Mouse (Mus musculus) left cerebral cortex, adult 2 months (tissue): ENCODE measurements around the gene Rxrb. TPM values are rescaled to one million over a fixed set of nuclear protein-coding genes. Genes with fewer than 3 reads are reported as not detected.

ENCODE experiments used
- DNase-seq, 2 experiments: peaks; one replicate each; pipeline ENCODE4 v3.0.0; 2021 to 2022; ENCODE audit warnings: low spot score in 2 of 2, mixed read lengths in 1 of 2; ENCODE audit errors: extremely low spot score in 1 of 2
- H3K27ac ChIP-seq: fragments of 200-600 bp; 2 replicates; pipeline ENCODE4 v1.8.1; 2022
- H3K4me3 ChIP-seq: fragments of 200-600 bp; 2 replicates; pipeline ENCODE4 v1.8.1; 2022
- CTCF ChIP-seq: fragments of 200-600 bp; IDR thresholded peaks from 2 replicates; pipeline ENCODE4 v1.8.1; 2022; ENCODE audit warnings: antibody characterized with exemption, mild to moderate bottlenecking, moderate library complexity
- intact Hi-C: fragments of 180-260 bp; cut with DNase I; formaldehyde crosslinking; loops from one replicate; pipeline ENCODE4 v1.15.1; 2025
- total RNA-seq, 2 experiments: library from RNA; stranded (reverse); gene quantifications; 2 replicates each; pipeline ENCODE4 v1.2.3; 2021

Rxrb gene
- total RNA-seq, 2 experiments from 2014 or later: 84.7 to 86.2 TPM

DNA sequence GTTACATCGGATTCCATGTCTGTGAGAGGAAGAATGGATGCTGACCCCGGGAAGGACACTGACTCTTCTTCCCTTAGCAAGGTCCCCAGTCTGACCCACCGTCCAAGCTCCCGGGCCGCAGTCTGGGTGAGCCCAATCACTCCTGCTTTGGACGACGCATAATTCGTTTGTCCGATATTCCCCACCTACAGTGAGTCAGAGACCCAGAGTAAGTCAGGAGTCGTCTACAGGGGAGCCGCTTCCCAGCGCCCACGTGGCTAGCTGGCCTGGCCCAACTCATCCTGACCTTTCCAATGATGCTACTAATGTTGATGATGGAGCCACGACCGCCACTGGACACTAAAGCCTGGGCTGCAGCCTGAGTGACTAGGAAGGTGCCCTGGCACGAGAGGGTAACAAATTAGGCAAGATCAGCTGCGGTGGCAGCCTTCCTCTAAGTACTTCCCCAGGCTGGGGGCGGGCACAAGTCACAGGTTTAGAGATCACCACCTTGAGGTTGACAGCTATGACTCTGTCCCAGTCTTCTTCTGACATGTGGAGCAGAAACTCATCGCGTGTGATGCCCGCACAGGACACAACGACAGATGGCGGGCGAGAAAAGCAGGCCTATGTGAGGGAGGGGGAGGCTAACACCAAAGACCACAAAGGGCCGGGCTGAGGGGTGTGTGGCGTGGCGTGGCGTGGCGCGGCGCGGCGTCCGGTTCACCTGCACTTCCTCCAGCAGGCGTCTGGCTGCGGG, 4.5 kb upstream of the Rxrb start:
- no peak for DNase-seq
- peak overlapping the region; percentile 76 for H3K27ac ChIP-seq
- intact Hi-C loops: no loop called here
- no peak for TF ChIP-seq CTCF
- H3K4me3 ChIP-seq: peak overlapping the region; percentile 73

DNA sequence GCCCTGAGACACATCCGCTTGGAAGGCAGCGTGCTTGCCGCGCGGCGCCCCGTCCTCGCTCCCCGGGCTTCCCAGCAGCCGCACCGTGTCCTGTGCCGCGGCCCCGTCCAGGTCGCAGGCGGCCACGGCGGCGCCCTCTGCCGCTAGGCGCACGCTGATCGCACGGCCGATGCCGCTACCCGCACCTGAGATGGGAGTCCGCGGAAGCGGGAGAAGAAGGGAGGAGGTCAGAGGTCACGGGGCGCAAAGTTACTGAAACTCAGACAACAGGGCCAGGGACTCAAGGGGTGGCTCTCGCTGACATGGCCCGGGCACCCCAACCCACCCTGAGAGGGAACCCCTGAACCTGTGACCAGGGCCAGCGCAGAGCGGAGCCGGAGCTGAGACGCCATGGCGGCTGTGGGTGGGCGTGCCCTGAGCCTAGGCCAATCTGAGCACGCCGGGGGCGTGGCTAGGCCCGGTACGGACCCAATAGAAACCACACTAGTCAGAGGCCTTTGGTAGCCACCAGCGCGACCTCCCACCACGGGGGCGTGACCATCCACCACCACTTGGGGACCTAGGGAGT, 3.9 kb upstream of the Rxrb start, which contains the start of gene H2-Ke6:
Gene H2-Ke6, minus strand, starts transcription at position 405 of the 568 bp plus-strand sequence.
- peak; percentile 6 for TF ChIP-seq CTCF
- intact Hi-C loops: no loop called here
- Histone ChIP-seq H3K27ac (peak within 1 kb of the TSS; percentile 76), H3K4me3 (peak within 1 kb of the TSS; percentile 73)
- DNase-seq: peak; percentile 87 to 91

DNA sequence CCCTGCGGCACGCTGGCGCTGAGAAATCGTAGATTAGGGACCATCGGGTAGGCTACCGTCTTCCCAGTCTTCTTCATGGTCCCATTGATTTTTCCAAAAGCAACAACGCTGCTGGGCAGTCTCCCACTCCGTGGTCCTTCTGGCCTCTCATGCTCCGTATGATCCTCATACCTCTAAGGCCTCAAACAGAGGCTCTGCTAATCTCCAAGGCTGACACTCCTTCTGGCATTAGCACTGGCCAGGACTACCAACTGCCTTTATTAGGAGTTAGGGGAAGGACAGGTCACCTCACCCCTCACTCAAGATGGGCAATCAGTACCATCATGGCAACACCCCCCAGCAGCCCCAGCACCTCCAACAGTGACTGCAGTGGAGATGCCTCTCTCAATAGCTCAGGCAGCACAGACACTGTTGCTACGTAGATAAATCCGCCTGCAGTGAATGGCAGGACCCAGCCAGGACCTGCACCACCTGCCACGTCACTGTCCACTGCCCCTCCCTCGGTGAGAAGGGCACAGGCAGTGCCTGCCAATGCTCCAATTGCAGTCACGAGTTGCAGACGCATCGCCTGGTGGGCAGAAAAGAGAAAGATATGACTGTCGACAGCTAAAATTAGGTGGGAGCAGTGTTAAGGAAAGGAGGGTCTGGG, 3.0 kb upstream of the Rxrb start:
- intact Hi-C loops: no loop called here
- TF ChIP-seq CTCF: no peak
- no peak overlapping the region for H3K27ac ChIP-seq
- DNase-seq: no peak
- no peak overlapping the region for H3K4me3 ChIP-seq

GRCm38 (mm10) chr17:34029150-34029889, 2.3 kb upstream of the Rxrb start:
- no peak for DNase-seq
- intact Hi-C loops: no loop called here

GRCm38 (mm10) chr17:34029890-34030595, 1.6 kb upstream of the Rxrb start:
- Histone ChIP-seq H3K4me3 (peak overlapping the region; percentile 82), H3K27ac (no peak overlapping the region)
- TF ChIP-seq CTCF: no peak
- intact Hi-C loops: loop anchor here (5.0 kb wide), 1 partner anchor 562 kb away; the partner anchor contains the start of gene Pbx2
- no peak for DNase-seq

More at GRCm38 (mm10) chr17:34029150-34029889, 2.3 kb upstream of the Rxrb start:
- Histone ChIP-seq H3K27ac (no peak overlapping the region), H3K4me3 (no peak overlapping the region)
- TF ChIP-seq CTCF: no peak

DNA sequence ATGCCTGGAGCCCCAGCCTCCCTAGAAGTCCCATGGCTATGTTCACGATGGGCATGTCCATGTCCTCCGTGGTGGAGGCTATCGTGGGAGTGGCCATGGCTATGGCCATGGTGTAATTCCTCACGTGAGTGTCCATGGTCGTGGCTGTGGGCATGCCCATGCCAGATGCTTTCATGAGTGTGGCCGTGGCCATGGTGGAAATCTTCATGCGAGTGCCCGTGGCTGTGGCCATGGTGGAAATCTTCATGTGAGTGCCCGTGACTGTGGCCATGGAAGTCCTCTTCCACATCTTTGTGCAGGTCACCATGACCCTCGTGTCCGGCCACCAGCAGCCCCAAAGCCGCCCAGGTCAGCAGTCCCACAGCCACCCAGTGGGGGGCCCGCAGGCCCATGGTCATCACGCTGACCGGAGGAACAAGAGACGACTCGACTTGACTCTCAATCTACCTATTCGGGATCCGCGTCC, 718 bp upstream of the Rxrb start:
- no peak for DNase-seq
- peak overlapping the region; percentile 98 for H3K27ac ChIP-seq
- H3K4me3 ChIP-seq: peak overlapping the region; percentile 82
- intact Hi-C loops: loop anchor here (5.0 kb wide), 1 partner anchor 561 kb away; the partner anchor contains the start of gene Pbx2
- no peak; the same call in none of the 2 replicates for TF ChIP-seq CTCF

DNA sequence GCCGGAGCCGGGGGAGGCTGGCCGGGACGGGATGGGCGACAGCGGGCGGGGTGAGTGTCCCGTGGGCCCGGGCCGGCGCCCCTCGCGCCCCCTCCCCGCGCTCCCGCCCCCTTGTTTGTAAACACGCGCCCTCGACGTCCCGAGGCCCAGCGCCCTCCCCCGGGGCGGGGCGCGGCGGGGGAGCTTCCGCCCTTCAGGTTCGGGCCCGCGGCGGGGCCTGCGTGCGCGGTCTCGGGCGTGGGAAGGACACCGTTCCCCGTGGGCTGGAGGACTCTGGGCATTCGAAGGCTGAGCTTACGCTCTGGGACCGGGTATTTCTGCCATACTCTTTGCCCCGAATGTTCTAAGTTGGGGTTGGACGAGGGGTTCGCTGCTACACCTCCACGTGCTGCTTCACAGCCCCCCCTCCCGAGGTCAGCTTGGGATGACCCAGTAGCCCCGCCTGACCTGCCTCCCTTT, 591 bp downstream of the Rxrb start:
- peak overlapping the region; percentile 82 for H3K4me3 ChIP-seq
- intact Hi-C loops: loop anchor here (2.0 to 5.0 kb wide), 3 partner anchors 45 to 560 kb away; partner anchors contain the start of genes H2-DMa and Pbx2
- H3K27ac ChIP-seq: peak overlapping the region; percentile 98
- DNase-seq: peak in 1 of 2 experiments; percentile 67
- no peak for TF ChIP-seq CTCF

GRCm38 (mm10) chr17:34032806-34033205, 1.2 kb downstream of the Rxrb start:
- TF ChIP-seq CTCF: no peak
- intact Hi-C loops: loop anchor here (2.0 to 5.0 kb wide), 3 partner anchors 44 to 559 kb away; partner anchors contain the start of genes H2-DMa and Pbx2
- no peak for DNase-seq
- peak overlapping the region; percentile 82 for H3K4me3 ChIP-seq
- H3K27ac ChIP-seq: peak overlapping the region; percentile 98; the same call in 1 of the 2 replicates

DNA sequence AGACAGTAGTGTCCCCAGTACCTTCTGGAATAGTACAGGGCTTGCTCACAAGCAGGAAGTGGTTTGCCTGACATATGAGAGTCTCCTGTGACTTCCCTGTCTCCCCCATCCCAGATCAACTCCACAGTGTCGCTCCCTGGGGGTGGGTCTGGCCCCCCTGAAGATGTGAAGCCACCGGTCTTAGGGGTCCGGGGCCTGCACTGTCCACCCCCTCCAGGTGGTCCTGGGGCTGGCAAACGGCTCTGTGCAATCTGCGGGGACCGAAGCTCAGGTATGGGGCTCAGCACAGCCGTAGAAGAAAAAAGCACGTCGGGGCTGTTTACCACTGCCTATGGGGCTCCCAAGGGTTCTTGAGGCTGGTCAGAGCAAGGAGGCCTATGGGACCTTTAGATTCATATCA, 1.8 kb downstream of the Rxrb start:
- TF ChIP-seq CTCF: no peak
- intact Hi-C loops: loop anchor here (2.0 to 5.0 kb wide), 3 partner anchors 43 to 559 kb away; partner anchors contain the start of genes H2-DMa and Pbx2
- DNase-seq: no peak
- no peak overlapping the region for H3K4me3 ChIP-seq
- H3K27ac ChIP-seq: no peak overlapping the region; the same call in 1 of the 2 replicates

GRCm38 (mm10) chr17:34034064-34034463, 2.5 kb downstream of the Rxrb start:
- Histone ChIP-seq H3K4me3 (no peak overlapping the region), H3K27ac (no peak overlapping the region)
- intact Hi-C loops: loop anchor here (5.0 kb wide), 1 partner anchor 558 kb away; the partner anchor contains the start of gene Pbx2
- peak; percentile 77 for TF ChIP-seq CTCF
- peak in 1 of 2 experiments; percentile 67 for DNase-seq

- no peak for DNase-seq
- Histone ChIP-seq H3K27ac (no peak overlapping the region), H3K4me3 (no peak overlapping the region)
- TF ChIP-seq CTCF: no peak
- intact Hi-C loops: no loop called here
These were observed 3.9 kb downstream of the Rxrb start for GRCm38 (mm10) chr17:34035517-34035916.
